Mouse (Mus musculus) frontal cortex, adult (tissue): ENCODE measurements around the gene Slit1.

ENCODE experiments used
- ATAC-seq: cut with Nextera tagmentation; 2 replicates; pipeline ENCODE4 v1.9.2; 2017; ENCODE audit warnings: mild to moderate bottlenecking, moderate library complexity, mixed read lengths; ENCODE audit not compliant: low TSS enrichment

Gene Slit1

GRCm38 (mm10) chr19:41688251-41688650 lies 55.2 kb downstream of the Slit1 start:
- ATAC-seq: no peak

GRCm38 (mm10) chr19:41687836-41688235 lies 55.6 kb downstream of the Slit1 start:
- ATAC-seq: no peak

GRCm38 (mm10) chr19:41686194-41686593 lies 57.3 kb downstream of the Slit1 start:
- ATAC-seq: no peak

GRCm38 (mm10) chr19:41685453-41686086 lies 57.9 kb downstream of the Slit1 start:
- peak; percentile 76 for ATAC-seq

- no peak for ATAC-seq
Measured at GRCm38 (mm10) chr19:41684874-41685273, 58.6 kb downstream of the Slit1 start.

GRCm38 (mm10) chr19:41683951-41684350 lies 59.5 kb downstream of the Slit1 start:
- ATAC-seq: no peak

- ATAC-seq: no peak
Measured at GRCm38 (mm10) chr19:41680267-41680666, 63.2 kb downstream of the Slit1 start.

- ATAC-seq: 0 out of 2 replicates have a peak, but pooled peaks have one; percentile 14
Measured at GRCm38 (mm10) chr19:41679028-41679427, 64.4 kb downstream of the Slit1 start.

GRCm38 (mm10) chr19:41677575-41677974 lies 65.9 kb downstream of the Slit1 start:
- ATAC-seq: no peak

GRCm38 (mm10) chr19:41675583-41675982 lies 67.9 kb downstream of the Slit1 start:
- ATAC-seq: peak; percentile 51; the same call in 1 of the 2 replicates

GRCm38 (mm10) chr19:41674366-41674765 lies 69.1 kb downstream of the Slit1 start:
- no peak for ATAC-seq

GRCm38 (mm10) chr19:41672836-41673235 lies 70.6 kb downstream of the Slit1 start:
- no peak for ATAC-seq

GRCm38 (mm10) chr19:41670931-41671330 lies 72.5 kb downstream of the Slit1 start:
- no peak for ATAC-seq

GRCm38 (mm10) chr19:41670473-41670872 lies 73.0 kb downstream of the Slit1 start:
- no peak for ATAC-seq

- peak; percentile 48 for ATAC-seq
Measured at GRCm38 (mm10) chr19:41669747-41670342, 73.6 kb downstream of the Slit1 start.

GRCm38 (mm10) chr19:41667591-41667990 lies 75.9 kb downstream of the Slit1 start:
- no peak for ATAC-seq

GRCm38 (mm10) chr19:41665941-41666340 lies 77.5 kb downstream of the Slit1 start:
- no peak for ATAC-seq

- ATAC-seq: no peak; the same call in 1 of the 2 replicates
Measured at GRCm38 (mm10) chr19:41663506-41664242, 79.8 kb downstream of the Slit1 start.

- peak; percentile 21; the same call in 1 of the 2 replicates for ATAC-seq
Measured at GRCm38 (mm10) chr19:41661466-41661865, 82.0 kb downstream of the Slit1 start.

GRCm38 (mm10) chr19:41660999-41661374 lies 82.5 kb downstream of the Slit1 start:
- no peak for ATAC-seq

- peak; percentile 81 for ATAC-seq
Measured at GRCm38 (mm10) chr19:41660294-41660998, 83.0 kb downstream of the Slit1 start.

- no peak for ATAC-seq
Measured at GRCm38 (mm10) chr19:41657446-41657845, 86.0 kb downstream of the Slit1 start.
